13 mouse cellular contexts compared by ENCODE assay signal in genomic region chr13:37561437-37561836, GRCm38 (mm10).
A peak's percentile ranks its signal among the peaks of the same experiment; 100 is the strongest.
DNase-seq lines count a peak whose midpoint lies in the region; ATAC-seq and TF ChIP-seq lines count a peak whose summit lies in the region.
"Had no signal": no experiment of that assay in that cellular context is flagged by ENCODE, and none has a peak within 500 bp of the region (broad histone marks: within the 10 kb centered on the region; RNA-seq: fewer than 3 reads in every experiment).

No protein-coding gene starts in this region.

- no peak for DNase-seq in forebrain, postnatal 0 days
- peak; percentile 11 for DNase-seq in embryonic facial prominence, embryonic 11.5 days (ENCODE audit: low spot score)
- DNase-seq in limb, embryonic 11.5 days (ENCODE audit: low spot score), result peak; percentile 29
- DNase-seq in cerebellum, adult 11-12 months, result no peak
- DNase-seq: cerebellum, postnatal 14 days; kidney, adult 8-10 months had no signal

- no peaks in the 10 kb centered on the region for H3K9me3 ChIP-seq in forebrain, embryonic 16.5 days (ENCODE audit: control insufficient read depth, low read length)
- H3K9me3 ChIP-seq in forebrain, postnatal 0 days (ENCODE audit: low read length), result no peaks in the 10 kb centered on the region
- H3K9me3 ChIP-seq in kidney, embryonic 15.5 days (replicated peaks), result no peaks in the 10 kb centered on the region
- no peaks in the 10 kb centered on the region for H3K9me3 ChIP-seq in kidney, embryonic 14.5 days (ENCODE audit: control insufficient read depth, low read length)
- H3K9me3 ChIP-seq in embryonic facial prominence, embryonic 11.5 days (replicated peaks; ENCODE audit: control insufficient read depth, low read length), result no peaks in the 10 kb centered on the region
- no peaks in the 10 kb centered on the region for H3K9me3 ChIP-seq in limb, embryonic 11.5 days (ENCODE audit: control insufficient read depth, low read length)
- H3K9me3 ChIP-seq: G1E; lung, embryonic 15.5 days had no signal

- TF ChIP-seq CTCF in forebrain, postnatal 0 days (IDR thresholded peaks at IDR 0.05; ENCODE audit: low read depth), result no peak

- H3K4me2 ChIP-seq in forebrain, embryonic 16.5 days (ENCODE audit: low read length), result no peak overlapping the region
- H3K4me2 ChIP-seq in forebrain, postnatal 0 days (ENCODE audit: low read depth), result no peak overlapping the region
- no peak overlapping the region for H3K4me2 ChIP-seq in kidney, embryonic 15.5 days
- no peak overlapping the region for H3K4me2 ChIP-seq in kidney, embryonic 14.5 days (replicated peaks; ENCODE audit: low read depth, low read length)
- H3K4me2 ChIP-seq in embryonic facial prominence, embryonic 11.5 days (ENCODE audit: low read depth, low read length), result no peak overlapping the region
- H3K4me2 ChIP-seq in limb, embryonic 11.5 days (ENCODE audit: low read depth, severe bottlenecking), result no peak overlapping the region
- H3K4me2 ChIP-seq: lung, embryonic 15.5 days had no signal

- H3K27me3 ChIP-seq in forebrain, embryonic 16.5 days (replicated peaks; ENCODE audit: control insufficient read depth, insufficient read depth, low read length), result no peaks in the 10 kb centered on the region
- no peaks in the 10 kb centered on the region for H3K27me3 ChIP-seq in forebrain, postnatal 0 days (ENCODE audit: insufficient read depth, low read length)
- H3K27me3 ChIP-seq in kidney, embryonic 15.5 days, result no peaks in the 10 kb centered on the region
- H3K27me3 ChIP-seq in kidney, embryonic 14.5 days (ENCODE audit: control insufficient read depth, insufficient read depth, low read length), result no peaks in the 10 kb centered on the region
- H3K27me3 ChIP-seq in embryonic facial prominence, embryonic 11.5 days (ENCODE audit: control insufficient read depth, insufficient read depth, low read length), result no peaks in the 10 kb centered on the region
- no peaks in the 10 kb centered on the region for H3K27me3 ChIP-seq in limb, embryonic 11.5 days (ENCODE audit: control insufficient read depth, insufficient read depth, low read length)
- H3K27me3 ChIP-seq: lung, embryonic 15.5 days had no signal

- H3K4me3 ChIP-seq in forebrain, embryonic 16.5 days (replicated peaks; ENCODE audit: low read length), result no peak overlapping the region
- no peak overlapping the region for H3K4me3 ChIP-seq in forebrain, postnatal 0 days (ENCODE audit: low read depth, low read length)
- no peak overlapping the region for H3K4me3 ChIP-seq in kidney, embryonic 15.5 days (replicated peaks)
- H3K4me3 ChIP-seq in kidney, embryonic 14.5 days (ENCODE audit: low read length), result no peak overlapping the region
- no peak overlapping the region for H3K4me3 ChIP-seq in embryonic facial prominence, embryonic 11.5 days (ENCODE audit: low read depth, low read length)
- no peak overlapping the region for H3K4me3 ChIP-seq in limb, embryonic 11.5 days (ENCODE audit: low read depth, low read length)
- H3K4me3 ChIP-seq: left cerebral cortex, adult 2 months; lung, embryonic 15.5 days had no signal

- ATAC-seq in forebrain, embryonic 16.5 days, result peak; percentile 28; the same call in 1 of the 2 replicates
- ATAC-seq in forebrain, postnatal 0 days, result no peak
- peak; percentile 28 for ATAC-seq in kidney, embryonic 15.5 days (replicated peaks; ENCODE audit: low FRiP score)
- no peak; the same call in 1 of the 2 replicates for ATAC-seq in kidney, embryonic 14.5 days (ENCODE audit: low FRiP score, low TSS enrichment)
- no peak for ATAC-seq in embryonic facial prominence, embryonic 11.5 days (replicated peaks; ENCODE audit: insufficient number of reproducible peaks, low FRiP score, low TSS enrichment, low read depth)
- no peak for ATAC-seq in limb, embryonic 11.5 days (ENCODE audit: insufficient number of reproducible peaks, low FRiP score, low TSS enrichment, low read depth)
- no peak for ATAC-seq in granulocyte monocyte progenitor cell, adult 5-6 weeks (replicated peaks; ENCODE audit: poor library complexity, severe bottlenecking)

- H3K9ac ChIP-seq in forebrain, embryonic 16.5 days (replicated peaks; ENCODE audit: low read depth, low read length), result no peak overlapping the region
- H3K9ac ChIP-seq in forebrain, postnatal 0 days, result no peak overlapping the region
- no peak overlapping the region for H3K9ac ChIP-seq in kidney, embryonic 15.5 days
- H3K9ac ChIP-seq in kidney, embryonic 14.5 days (ENCODE audit: low read depth, low read length), result no peak overlapping the region
- no peak overlapping the region for H3K9ac ChIP-seq in embryonic facial prominence, embryonic 11.5 days (replicated peaks; ENCODE audit: low read length)
- no peak overlapping the region for H3K9ac ChIP-seq in limb, embryonic 11.5 days (ENCODE audit: low read length)
- H3K9ac ChIP-seq: lung, embryonic 15.5 days had no signal

- 51% methylated on average over 2 of the region's 2 CpGs for WGBS in forebrain, embryonic 16.5 days
- 66% methylated on average over 2 of the region's 2 CpGs for WGBS in forebrain, postnatal 0 days
- WGBS in kidney, embryonic 15.5 days, result 28% methylated on average over 2 of the region's 2 CpGs
- 32% methylated on average over 2 of the region's 2 CpGs for WGBS in kidney, embryonic 14.5 days
- 61% methylated on average over 2 of the region's 2 CpGs for WGBS in embryonic facial prominence, embryonic 11.5 days
- WGBS in limb, embryonic 11.5 days, result 38% methylated on average over 2 of the region's 2 CpGs

- no peaks in the 10 kb centered on the region for H3K4me1 ChIP-seq in forebrain, embryonic 16.5 days (replicated peaks; ENCODE audit: control insufficient read depth, insufficient read depth, low read length)
- no peaks in the 10 kb centered on the region for H3K4me1 ChIP-seq in forebrain, postnatal 0 days (ENCODE audit: insufficient read depth)
- peaks cover 45% of the 10 kb centered on the region for H3K4me1 ChIP-seq in kidney, embryonic 15.5 days
- peaks cover 25% of the 10 kb centered on the region for H3K4me1 ChIP-seq in kidney, embryonic 14.5 days (ENCODE audit: control insufficient read depth, insufficient read depth, low read length)
- peaks cover 5% of the 10 kb centered on the region for H3K4me1 ChIP-seq in embryonic facial prominence, embryonic 11.5 days (ENCODE audit: control insufficient read depth, insufficient read depth, low read length)
- peaks cover 33% of the 10 kb centered on the region for H3K4me1 ChIP-seq in limb, embryonic 11.5 days (ENCODE audit: control insufficient read depth, insufficient read depth, low read length)

- H3K27ac ChIP-seq in forebrain, embryonic 16.5 days (ENCODE audit: low read length), result no peak overlapping the region
- H3K27ac ChIP-seq in forebrain, postnatal 0 days (ENCODE audit: low read depth, low read length), result no peak overlapping the region
- no peak overlapping the region for H3K27ac ChIP-seq in kidney, embryonic 15.5 days
- H3K27ac ChIP-seq in kidney, embryonic 14.5 days (ENCODE audit: low read depth, low read length), result no peak overlapping the region
- no peak overlapping the region for H3K27ac ChIP-seq in embryonic facial prominence, embryonic 11.5 days (replicated peaks; ENCODE audit: low read depth, low read length)
- H3K27ac ChIP-seq in limb, embryonic 11.5 days (replicated peaks; ENCODE audit: low read depth, low read length), result no peak overlapping the region
- H3K27ac ChIP-seq: left cerebral cortex, adult 2 months had no signal

- no peaks in the 10 kb centered on the region for H3K36me3 ChIP-seq in forebrain, embryonic 16.5 days (ENCODE audit: control insufficient read depth, insufficient read depth)
- no peaks in the 10 kb centered on the region for H3K36me3 ChIP-seq in forebrain, postnatal 0 days (ENCODE audit: insufficient read depth)
- no peaks in the 10 kb centered on the region for H3K36me3 ChIP-seq in kidney, embryonic 15.5 days
- H3K36me3 ChIP-seq in kidney, embryonic 14.5 days (ENCODE audit: control insufficient read depth, insufficient read depth, low read length), result no peaks in the 10 kb centered on the region
- no peaks in the 10 kb centered on the region for H3K36me3 ChIP-seq in embryonic facial prominence, embryonic 11.5 days (replicated peaks; ENCODE audit: control insufficient read depth, insufficient read depth, low read depth, low read length)
- no peaks in the 10 kb centered on the region for H3K36me3 ChIP-seq in limb, embryonic 11.5 days (ENCODE audit: control insufficient read depth, insufficient read depth, low read length)
- H3K36me3 ChIP-seq: G1E; lung, embryonic 15.5 days had no signal

Comparison
In these comparisons a context has a peak if more than half of its experiments do, and no peak if none do; other contexts are left out.
1. ATAC-seq: peak in forebrain, embryonic 16.5 days (single experiment) and kidney, embryonic 15.5 days (single experiment); none in forebrain, postnatal 0 days (single experiment), kidney, embryonic 14.5 days (single experiment), embryonic facial prominence, embryonic 11.5 days (single experiment), limb, embryonic 11.5 days (single experiment) and granulocyte monocyte progenitor cell, adult 5-6 weeks (single experiment).
2. DNase-seq: peak in embryonic facial prominence, embryonic 11.5 days (single experiment) and limb, embryonic 11.5 days (single experiment); none in forebrain, postnatal 0 days (single experiment) and cerebellum, adult 11-12 months (single experiment).